Mouse (Mus musculus): Measurements from ENCODE around the gene Rspo4. TPM values are rescaled to one million over a fixed set of nuclear protein-coding genes. Genes with fewer than 3 reads are reported as not detected.

Rspo4 gene
- polyA plus RNA-seq, 1 experiment = 0.09 TPM

DNA sequence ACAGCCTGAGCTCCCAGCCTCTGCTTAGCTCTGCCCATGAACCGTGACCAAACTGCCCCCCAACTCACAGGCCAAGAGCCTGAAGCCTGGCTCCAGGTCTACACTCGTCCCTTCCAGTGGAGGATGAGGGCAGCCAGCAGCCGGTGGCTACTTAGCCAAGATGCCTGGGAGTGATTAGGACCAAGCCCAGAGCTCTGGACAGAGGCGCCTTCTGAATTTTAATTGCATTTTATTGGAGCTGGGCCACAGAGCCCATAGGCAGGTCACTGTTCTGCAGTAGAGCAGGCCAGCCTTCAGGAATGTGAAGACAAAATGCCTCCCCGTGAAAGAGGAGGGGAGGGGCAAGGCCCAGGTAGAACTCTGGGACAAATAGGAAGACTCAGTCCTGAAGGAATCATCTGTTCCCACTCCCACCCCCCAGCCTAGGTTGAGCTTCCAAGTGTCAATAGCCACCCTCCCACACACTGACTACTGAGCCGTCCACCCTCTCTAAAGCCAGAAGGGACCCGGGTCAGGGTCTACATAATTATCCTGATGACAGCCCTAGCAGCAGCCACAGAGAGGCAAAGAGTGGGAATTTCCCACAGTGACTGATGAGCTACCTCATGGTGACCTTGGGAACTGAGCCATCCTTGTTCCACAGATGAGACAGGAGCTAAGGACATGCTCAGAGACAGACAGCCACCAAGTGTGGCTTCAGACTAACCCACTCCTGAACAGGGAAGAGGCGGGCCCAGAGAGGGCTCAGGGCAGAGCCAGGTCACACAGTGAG lies 51.7 kb downstream of the Rspo4 start:
- TF ChIP-seq CTCF (IDR thresholded peaks at IDR 0.05; ENCODE audit: borderline replicate concordance, control insufficient read depth, extremely low read depth, insufficient read depth, low read length, poor library complexity) (no peak), POLR2A (IDR thresholded peaks at IDR 0.05; ENCODE audit: control insufficient read depth, extremely low read depth, insufficient read depth, low read length, poor library complexity) (no peak)
- H3K27me3 ChIP-seq (ENCODE audit: control insufficient read depth, insufficient read depth, low read length) = no peaks in the 10 kb centered on the region
- no peak overlapping the region for H3K4me3 ChIP-seq (ENCODE audit: control insufficient read depth, insufficient read depth, low read length)
- no peak for DNase-seq
- 91% methylated on average over 8 of the region's 8 CpGs for WGBS
- no peaks in the 10 kb centered on the region for H3K36me3 ChIP-seq (ENCODE audit: control insufficient read depth, insufficient read depth, low read length)
- H3K27ac ChIP-seq (ENCODE audit: control insufficient read depth, insufficient read depth, low read length) = no peak overlapping the region
- H3K4me1 ChIP-seq (replicated peaks; ENCODE audit: control insufficient read depth, insufficient read depth, low read length) = no peaks in the 10 kb centered on the region

DNA sequence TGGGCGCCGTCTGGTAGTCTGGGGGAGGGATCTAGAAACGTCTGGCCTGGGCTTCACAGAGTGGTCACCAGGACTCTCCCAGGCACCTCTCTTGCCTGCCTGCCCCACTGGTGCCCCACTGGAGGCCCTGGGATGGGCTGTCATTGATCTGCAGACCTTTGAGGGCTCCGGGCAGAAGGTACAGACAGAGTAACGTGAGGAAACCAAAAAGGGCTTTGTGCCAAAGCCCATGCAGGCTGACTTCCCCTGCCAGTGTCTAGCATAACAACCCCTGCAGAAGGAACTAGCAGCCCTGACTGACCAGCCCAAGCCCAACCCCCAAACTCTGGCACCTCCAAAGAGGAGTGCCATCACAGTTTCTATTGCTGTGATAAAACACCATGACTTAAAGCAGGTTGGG lies 53.2 kb downstream of the Rspo4 start:
- H3K36me3 ChIP-seq (ENCODE audit: control insufficient read depth, insufficient read depth, low read length) = no peaks in the 10 kb centered on the region
- H3K4me3 ChIP-seq (ENCODE audit: control insufficient read depth, insufficient read depth, low read length) = no peak overlapping the region
- DNase-seq = no peak
- TF ChIP-seq POLR2A (IDR thresholded peaks at IDR 0.05; ENCODE audit: control insufficient read depth, extremely low read depth, insufficient read depth, low read length, poor library complexity) = no peak
- TF ChIP-seq CTCF (IDR thresholded peaks at IDR 0.05; ENCODE audit: borderline replicate concordance, control insufficient read depth, extremely low read depth, insufficient read depth, low read length, poor library complexity) = no peak
- no peak overlapping the region for H3K27ac ChIP-seq (ENCODE audit: control insufficient read depth, insufficient read depth, low read length)
- WGBS = 63% methylated on average over 5 of the region's 5 CpGs
- no peaks in the 10 kb centered on the region for H3K27me3 ChIP-seq (ENCODE audit: control insufficient read depth, insufficient read depth, low read length)
- H3K4me1 ChIP-seq (replicated peaks; ENCODE audit: control insufficient read depth, insufficient read depth, low read length) = no peaks in the 10 kb centered on the region

DNA sequence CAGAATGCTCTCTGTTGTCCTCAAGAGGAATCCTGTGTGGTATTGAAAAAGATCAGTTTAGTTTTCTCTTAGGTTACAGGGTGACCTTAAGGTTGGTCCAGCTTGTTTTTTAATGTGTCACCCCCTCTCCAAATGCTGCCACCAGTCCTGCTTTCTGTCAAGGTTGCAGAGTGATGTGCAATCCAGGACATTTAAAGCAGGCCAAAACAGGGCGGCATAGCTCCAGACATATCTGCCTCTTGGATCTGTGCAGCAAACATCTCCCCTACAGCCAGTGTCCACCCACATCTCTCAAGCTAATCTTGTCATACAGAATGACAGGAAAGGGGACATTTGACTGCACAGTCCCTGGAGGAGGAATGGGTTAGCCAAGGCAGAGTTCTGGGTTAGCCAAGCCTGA lies 55.4 kb downstream of the Rspo4 start:
- H3K27ac ChIP-seq (ENCODE audit: control insufficient read depth, insufficient read depth, low read length) = no peak overlapping the region
- H3K27me3 ChIP-seq (ENCODE audit: control insufficient read depth, insufficient read depth, low read length) = no peaks in the 10 kb centered on the region
- WGBS = 100% methylated on average over 1 of the region's 1 CpGs
- H3K36me3 ChIP-seq (ENCODE audit: control insufficient read depth, insufficient read depth, low read length) = no peaks in the 10 kb centered on the region
- no peaks in the 10 kb centered on the region for H3K4me1 ChIP-seq (replicated peaks; ENCODE audit: control insufficient read depth, insufficient read depth, low read length)
- no peak for DNase-seq
- no peak overlapping the region for H3K4me3 ChIP-seq (ENCODE audit: control insufficient read depth, insufficient read depth, low read length)
- no peak for TF ChIP-seq CTCF (IDR thresholded peaks at IDR 0.05; ENCODE audit: borderline replicate concordance, control insufficient read depth, extremely low read depth, insufficient read depth, low read length, poor library complexity)
- no peak for TF ChIP-seq POLR2A (IDR thresholded peaks at IDR 0.05; ENCODE audit: control insufficient read depth, extremely low read depth, insufficient read depth, low read length, poor library complexity)

DNA sequence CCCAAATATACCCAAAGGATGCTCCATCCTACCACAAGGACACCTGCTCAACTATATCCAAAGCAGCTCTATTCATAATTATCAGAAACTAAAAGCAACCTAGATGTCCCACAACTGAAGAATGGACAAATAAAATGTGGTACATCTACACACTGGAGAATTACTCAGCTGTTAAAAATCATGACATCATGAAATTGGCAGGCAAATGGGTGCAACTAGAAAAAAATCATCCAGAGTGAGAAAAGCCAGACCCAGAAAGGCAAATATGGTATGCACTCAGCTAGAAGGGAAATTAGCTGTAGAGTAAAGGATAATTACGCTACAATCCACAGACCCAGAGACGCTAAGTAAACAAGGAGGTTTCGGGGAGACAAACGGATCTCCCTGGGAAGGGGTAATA lies 58.1 kb downstream of the Rspo4 start:
- Histone ChIP-seq H3K36me3 (ENCODE audit: control insufficient read depth, insufficient read depth, low read length) (no peaks in the 10 kb centered on the region), H3K4me3 (ENCODE audit: control insufficient read depth, insufficient read depth, low read length) (no peak overlapping the region), H3K4me1 (replicated peaks; ENCODE audit: control insufficient read depth, insufficient read depth, low read length) (no peaks in the 10 kb centered on the region), H3K27ac (ENCODE audit: control insufficient read depth, insufficient read depth, low read length) (no peak overlapping the region), H3K27me3 (ENCODE audit: control insufficient read depth, insufficient read depth, low read length) (no peaks in the 10 kb centered on the region)
- DNase-seq = no peak
- TF ChIP-seq CTCF (IDR thresholded peaks at IDR 0.05; ENCODE audit: borderline replicate concordance, control insufficient read depth, extremely low read depth, insufficient read depth, low read length, poor library complexity) (no peak), POLR2A (IDR thresholded peaks at IDR 0.05; ENCODE audit: control insufficient read depth, extremely low read depth, insufficient read depth, low read length, poor library complexity) (no peak)
- WGBS = 82% methylated on average over 4 of the region's 4 CpGs

DNA sequence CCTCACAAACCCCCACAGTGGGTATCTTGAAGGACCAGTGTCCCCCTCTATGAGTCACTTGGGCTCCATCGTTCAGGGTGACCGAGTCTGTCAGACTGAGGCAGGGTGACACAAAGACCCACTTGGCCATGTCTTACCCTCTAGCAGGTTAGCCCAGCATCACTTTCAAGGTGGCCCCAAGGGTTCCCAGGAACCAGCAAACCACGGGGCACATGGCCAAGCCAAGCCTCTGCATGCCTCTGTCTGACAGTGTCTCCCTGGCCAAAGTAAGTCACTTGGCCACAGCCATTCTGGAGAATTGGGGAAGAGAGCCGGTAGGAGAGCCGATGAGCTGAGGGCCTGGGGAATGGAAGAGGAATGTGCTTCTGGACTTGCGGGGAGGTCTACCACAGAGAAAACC lies 60.5 kb downstream of the Rspo4 start:
- no peak for TF ChIP-seq CTCF (IDR thresholded peaks at IDR 0.05; ENCODE audit: borderline replicate concordance, control insufficient read depth, extremely low read depth, insufficient read depth, low read length, poor library complexity)
- TF ChIP-seq POLR2A (IDR thresholded peaks at IDR 0.05; ENCODE audit: control insufficient read depth, extremely low read depth, insufficient read depth, low read length, poor library complexity) = no peak
- WGBS = 89% methylated on average over 6 of the region's 6 CpGs
- no peaks in the 10 kb centered on the region for H3K36me3 ChIP-seq (ENCODE audit: control insufficient read depth, insufficient read depth, low read length)
- H3K27me3 ChIP-seq (ENCODE audit: control insufficient read depth, insufficient read depth, low read length) = no peaks in the 10 kb centered on the region
- H3K4me1 ChIP-seq (replicated peaks; ENCODE audit: control insufficient read depth, insufficient read depth, low read length) = no peaks in the 10 kb centered on the region
- H3K4me3 ChIP-seq (ENCODE audit: control insufficient read depth, insufficient read depth, low read length) = no peak overlapping the region
- DNase-seq = no peak
- H3K27ac ChIP-seq (ENCODE audit: control insufficient read depth, insufficient read depth, low read length) = no peak overlapping the region

DNA sequence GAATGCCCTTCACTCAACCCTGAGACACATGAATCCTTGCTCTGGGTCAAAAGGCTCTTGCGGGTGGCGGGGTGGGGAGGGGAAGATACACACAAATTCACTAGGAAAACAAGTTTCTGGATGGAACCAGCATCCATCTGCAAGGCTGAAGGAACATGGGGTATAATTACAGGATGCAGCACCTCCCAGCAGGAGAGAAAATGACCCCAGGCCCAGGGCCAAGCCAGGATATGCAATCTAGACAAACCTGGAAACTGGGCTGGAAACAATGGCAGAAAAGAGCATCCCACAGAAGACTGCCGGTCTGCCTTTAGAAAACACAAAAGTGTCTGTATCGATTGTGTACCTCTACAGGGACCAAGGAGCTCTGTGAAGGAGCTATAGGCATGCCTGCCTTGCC lies 61.2 kb downstream of the Rspo4 start:
- DNase-seq = no peak
- no peaks in the 10 kb centered on the region for H3K27me3 ChIP-seq (ENCODE audit: control insufficient read depth, insufficient read depth, low read length)
- 87% methylated on average over 4 of the region's 4 CpGs for WGBS
- no peak overlapping the region for H3K27ac ChIP-seq (ENCODE audit: control insufficient read depth, insufficient read depth, low read length)
- TF ChIP-seq CTCF (IDR thresholded peaks at IDR 0.05; ENCODE audit: borderline replicate concordance, control insufficient read depth, extremely low read depth, insufficient read depth, low read length, poor library complexity) (no peak), POLR2A (IDR thresholded peaks at IDR 0.05; ENCODE audit: control insufficient read depth, extremely low read depth, insufficient read depth, low read length, poor library complexity) (no peak)
- H3K36me3 ChIP-seq (ENCODE audit: control insufficient read depth, insufficient read depth, low read length) = no peaks in the 10 kb centered on the region
- no peak overlapping the region for H3K4me3 ChIP-seq (ENCODE audit: control insufficient read depth, insufficient read depth, low read length)
- H3K4me1 ChIP-seq (replicated peaks; ENCODE audit: control insufficient read depth, insufficient read depth, low read length) = no peaks in the 10 kb centered on the region
